Mouse (Mus musculus): Measurements from ENCODE around the gene Hist1h2bk. TPM values are rescaled to one million over a fixed set of nuclear protein-coding genes. Genes with fewer than 3 reads are reported as not detected.

The Hist1h2bk gene
- polyA plus RNA-seq, 2 experiments = 6.9 to 24.6 TPM

- DNase-seq (ENCODE audit: low spot score) (no peak), ATAC-seq (ENCODE audit: low FRiP score, low read depth) (no peak)
- H3K9me3 ChIP-seq (ENCODE audit: control insufficient read depth, low read length) = no peaks in the 10 kb centered on the region
- WGBS = 3% methylated on average over 11 of the region's 11 CpGs
- H3K27ac ChIP-seq (replicated peaks; ENCODE audit: low read depth, low read length) = no peak overlapping the region
- no peaks in the 10 kb centered on the region for H3K36me3 ChIP-seq (ENCODE audit: control insufficient read depth, insufficient read depth, low read length)
- H3K27me3 ChIP-seq (ENCODE audit: control insufficient read depth, insufficient read depth, low read length) = peaks cover 17% of the 10 kb centered on the region
- peak overlapping the region; percentile 62 for H3K4me2 ChIP-seq (replicated peaks; ENCODE audit: low read depth, low read length, severe bottlenecking)
- no peaks in the 10 kb centered on the region for H3K4me1 ChIP-seq (ENCODE audit: control insufficient read depth, insufficient read depth, low read length)
- TF ChIP-seq POLR2A (IDR thresholded peaks at IDR 0.05; ENCODE audit: borderline replicate concordance, extremely low read depth, insufficient read depth, insufficient read length) = no peak
- peak overlapping the region; percentile 42 for H3K4me3 ChIP-seq (replicated peaks; ENCODE audit: low read length)
- H3K9ac ChIP-seq (ENCODE audit: low read depth, low read length, severe bottlenecking) = peak overlapping the region; percentile 5
These were observed 14.1 kb upstream of the Hist1h2bk start for GRCm38 (mm10) chr13:22021581-22021980.

- H3K4me3 ChIP-seq (replicated peaks; ENCODE audit: low read length) = peak overlapping the region; percentile 42
- no peaks in the 10 kb centered on the region for H3K9me3 ChIP-seq (ENCODE audit: control insufficient read depth, low read length)
- H3K27ac ChIP-seq (replicated peaks; ENCODE audit: low read depth, low read length) = no peak overlapping the region
- DNase-seq (ENCODE audit: low spot score) (peak; percentile 86), ATAC-seq (ENCODE audit: low FRiP score, low read depth) (peak; percentile 76)
- H3K36me3 ChIP-seq (ENCODE audit: control insufficient read depth, insufficient read depth, low read length) = no peaks in the 10 kb centered on the region
- peak overlapping the region; percentile 5; the same call in 1 of the 2 replicates for H3K9ac ChIP-seq (ENCODE audit: low read depth, low read length, severe bottlenecking)
- TF ChIP-seq POLR2A (IDR thresholded peaks at IDR 0.05; ENCODE audit: borderline replicate concordance, extremely low read depth, insufficient read depth, insufficient read length) = no peak
- no peaks in the 10 kb centered on the region for H3K4me1 ChIP-seq (ENCODE audit: control insufficient read depth, insufficient read depth, low read length)
- 1% methylated on average over 9 of the region's 9 CpGs for WGBS
- peak overlapping the region; percentile 62 for H3K4me2 ChIP-seq (replicated peaks; ENCODE audit: low read depth, low read length, severe bottlenecking)
- H3K27me3 ChIP-seq (ENCODE audit: control insufficient read depth, insufficient read depth, low read length) = peaks cover 16% of the 10 kb centered on the region
These were observed 13.4 kb upstream of the Hist1h2bk start for GRCm38 (mm10) chr13:22022241-22022640.

GRCm38 (mm10) chr13:22026058-22027031 lies 9.3 kb upstream of the Hist1h2bk start:
- Histone ChIP-seq H3K4me2 (replicated peaks; ENCODE audit: low read depth, low read length, severe bottlenecking) (peak overlapping the region; percentile 52), H3K4me3 (replicated peaks; ENCODE audit: low read length) (peak overlapping the region; percentile 47), H3K9ac (ENCODE audit: low read depth, low read length, severe bottlenecking) (peak overlapping the region; percentile 50), H3K4me1 (ENCODE audit: control insufficient read depth, insufficient read depth, low read length) (no peaks in the 10 kb centered on the region), H3K27me3 (ENCODE audit: control insufficient read depth, insufficient read depth, low read length) (no peaks in the 10 kb centered on the region), H3K9me3 (ENCODE audit: control insufficient read depth, low read length) (no peaks in the 10 kb centered on the region), H3K27ac (replicated peaks; ENCODE audit: low read depth, low read length) (no peak overlapping the region), H3K36me3 (ENCODE audit: control insufficient read depth, insufficient read depth, low read length) (no peaks in the 10 kb centered on the region)
- WGBS = 1% methylated on average over 35 of the region's 35 CpGs
- DNase-seq (ENCODE audit: low spot score) = peak; percentile 96
- ATAC-seq (ENCODE audit: low FRiP score, low read depth) = peak; percentile 73
- TF ChIP-seq POLR2A (IDR thresholded peaks at IDR 0.05; ENCODE audit: borderline replicate concordance, extremely low read depth, insufficient read depth, insufficient read length) = no peak

- H3K4me3 ChIP-seq (replicated peaks; ENCODE audit: low read length) = peak overlapping the region; percentile 46
- DNase-seq (ENCODE audit: low spot score) (peak; percentile 93), ATAC-seq (ENCODE audit: low FRiP score, low read depth) (peak; percentile 79)
- peak overlapping the region; percentile 52 for H3K4me2 ChIP-seq (replicated peaks; ENCODE audit: low read depth, low read length, severe bottlenecking)
- peak overlapping the region; percentile 58 for H3K9ac ChIP-seq (ENCODE audit: low read depth, low read length, severe bottlenecking)
- no peaks in the 10 kb centered on the region for H3K4me1 ChIP-seq (ENCODE audit: control insufficient read depth, insufficient read depth, low read length)
- no peaks in the 10 kb centered on the region for H3K27me3 ChIP-seq (ENCODE audit: control insufficient read depth, insufficient read depth, low read length)
- no peak for TF ChIP-seq POLR2A (IDR thresholded peaks at IDR 0.05; ENCODE audit: borderline replicate concordance, extremely low read depth, insufficient read depth, insufficient read length)
- H3K9me3 ChIP-seq (ENCODE audit: control insufficient read depth, low read length) = no peaks in the 10 kb centered on the region
- H3K27ac ChIP-seq (replicated peaks; ENCODE audit: low read depth, low read length) = peak overlapping the region; percentile 75
- H3K36me3 ChIP-seq (ENCODE audit: control insufficient read depth, insufficient read depth, low read length) = no peaks in the 10 kb centered on the region
- under 1% methylated on average over 40 of the region's 40 CpGs for WGBS
These were observed 6.8 kb upstream of the Hist1h2bk start for GRCm38 (mm10) chr13:22028673-22029460.

GRCm38 (mm10) chr13:22029928-22030327 lies 5.7 kb upstream of the Hist1h2bk start:
- Histone ChIP-seq H3K9me3 (ENCODE audit: control insufficient read depth, low read length) (no peaks in the 10 kb centered on the region), H3K4me2 (replicated peaks; ENCODE audit: low read depth, low read length, severe bottlenecking) (no peak overlapping the region)

More at GRCm38 (mm10) chr13:22029928-22030327, 5.7 kb upstream of the Hist1h2bk start:
- 43% methylated on average over 8 of the region's 8 CpGs for WGBS
- DNase-seq (ENCODE audit: low spot score) (no peak), ATAC-seq (ENCODE audit: low FRiP score, low read depth) (no peak)
- no peak for TF ChIP-seq POLR2A (IDR thresholded peaks at IDR 0.05; ENCODE audit: borderline replicate concordance, extremely low read depth, insufficient read depth, insufficient read length)
- peaks cover 6% of the 10 kb centered on the region; the same call in 1 of the 2 replicates for H3K4me1 ChIP-seq (ENCODE audit: control insufficient read depth, insufficient read depth, low read length)
- H3K27ac ChIP-seq (replicated peaks; ENCODE audit: low read depth, low read length) = no peak overlapping the region
- H3K4me3 ChIP-seq (replicated peaks; ENCODE audit: low read length) = no peak overlapping the region
- no peaks in the 10 kb centered on the region for H3K27me3 ChIP-seq (ENCODE audit: control insufficient read depth, insufficient read depth, low read length)
- no peak overlapping the region for H3K9ac ChIP-seq (ENCODE audit: low read depth, low read length, severe bottlenecking)
- H3K36me3 ChIP-seq (ENCODE audit: control insufficient read depth, insufficient read depth, low read length) = no peaks in the 10 kb centered on the region
